In the genomic region with DNA sequence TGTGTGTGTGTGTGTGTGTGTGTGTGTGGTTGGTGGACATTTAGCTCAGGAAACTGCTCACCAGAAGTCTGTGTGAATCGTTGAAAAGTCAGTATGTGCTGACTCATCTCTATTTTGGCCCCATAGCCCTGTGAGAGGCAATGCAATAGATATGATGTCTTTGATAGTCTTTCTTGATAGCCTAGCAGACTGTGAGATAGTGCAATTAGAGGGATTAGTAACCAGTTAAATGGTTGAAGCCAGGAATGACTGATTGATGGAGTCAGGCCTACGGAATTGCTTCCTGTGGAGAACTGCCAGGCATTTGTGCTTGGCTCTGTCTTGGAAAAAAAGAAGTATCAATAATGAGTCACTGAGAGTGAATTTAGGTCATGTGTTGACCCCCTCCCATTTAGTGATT, we compare ENCODE assay signal across 16 mouse cellular contexts.
DNase-seq lines count a peak whose midpoint lies in the region; ATAC-seq lines count a peak whose summit lies in the region.
"Had no signal": no experiment of that assay in that cellular context is flagged by ENCODE, and none has a peak within 500 bp of the region (broad histone marks: within the 10 kb centered on the region; RNA-seq: fewer than 3 reads in every experiment).

No protein-coding gene starts in this region.

- no peaks in the 10 kb centered on the region for H3K4me1 ChIP-seq in heart, embryonic 12.5 days (replicated peaks)
- H3K4me1 ChIP-seq: forebrain, embryonic 15.5 days; hindbrain, embryonic 12.5 days; intestine, embryonic 15.5 days; neural tube, embryonic 13.5 days had no signal

- no peak for ATAC-seq in heart, embryonic 12.5 days (ENCODE audit: insufficient number of reproducible peaks, low FRiP score)
- ATAC-seq: forebrain, embryonic 15.5 days; intestine, embryonic 15.5 days had no signal

- H3K9me3 ChIP-seq in heart, embryonic 12.5 days (replicated peaks), result no peaks in the 10 kb centered on the region
- H3K9me3 ChIP-seq: forebrain, embryonic 15.5 days; hindbrain, embryonic 12.5 days; intestine, embryonic 15.5 days; neural tube, embryonic 13.5 days had no signal

- no peak overlapping the region for H3K4me2 ChIP-seq in heart, embryonic 12.5 days
- H3K4me2 ChIP-seq: forebrain, embryonic 15.5 days; hindbrain, embryonic 12.5 days; intestine, embryonic 15.5 days; neural tube, embryonic 13.5 days had no signal

- H3K27ac ChIP-seq in heart, embryonic 12.5 days (ENCODE audit: poor library complexity, severe bottlenecking), result no peak overlapping the region
- H3K27ac ChIP-seq: forebrain, embryonic 15.5 days; heart, adult 2 months; hindbrain, embryonic 12.5 days; intestine, embryonic 15.5 days; liver, embryonic 14.5 days; neural tube, embryonic 13.5 days had no signal

- H3K4me3 ChIP-seq in heart, embryonic 12.5 days, result no peak overlapping the region
- H3K4me3 ChIP-seq: forebrain, embryonic 15.5 days; heart, adult 2 months; hindbrain, embryonic 12.5 days; intestine, embryonic 15.5 days; neural tube, embryonic 13.5 days had no signal

- no peak overlapping the region for H3K9ac ChIP-seq in heart, embryonic 12.5 days
- H3K9ac ChIP-seq: forebrain, embryonic 15.5 days; hindbrain, embryonic 12.5 days; intestine, embryonic 15.5 days; liver, embryonic 14.5 days; neural tube, embryonic 13.5 days had no signal

- intact Hi-C loops in heart, postnatal 36 days (cut with DNase I), result no loop called here

- no peaks in the 10 kb centered on the region for H3K27me3 ChIP-seq in heart, embryonic 12.5 days (replicated peaks)
- H3K27me3 ChIP-seq: forebrain, embryonic 15.5 days; hindbrain, embryonic 12.5 days; intestine, embryonic 15.5 days; neural tube, embryonic 13.5 days had no signal

- 47% methylated on average over 2 of the region's 2 CpGs for WGBS in heart, embryonic 12.5 days

- H3K36me3 ChIP-seq in heart, embryonic 12.5 days, result no peaks in the 10 kb centered on the region
- H3K36me3 ChIP-seq: forebrain, embryonic 15.5 days; hindbrain, embryonic 12.5 days; intestine, embryonic 15.5 days; neural tube, embryonic 13.5 days had no signal

- DNase-seq in heart, adult 18-20 months, result peak; percentile 22 to 25
- peak; percentile 9 for DNase-seq in lung, postnatal 14 days
- no peak for DNase-seq in lung, postnatal 25 days (ENCODE audit: low spot score)
- peak; percentile 80 for DNase-seq in Muller cell, postnatal 12 days (ENCODE audit: inconsistent ontology term)
- DNase-seq in heart, postnatal 36 days, result peak; percentile 7 to 8
- DNase-seq in thymus, postnatal 0 days (ENCODE audit: low spot score), result no peak
- DNase-seq in spleen, postnatal 4 days (ENCODE audit: low spot score in 2 of 2), result no peak
- DNase-seq: cerebellum, adult 18-20 months; thymus, adult 18-20 months had no signal

Comparison
In these comparisons a context has a peak if more than half of its experiments do, and no peak if none do; other contexts are left out.
1. DNase-seq: peak in heart, adult 18-20 months (2 of 2), lung, postnatal 14 days (single experiment), Muller cell, postnatal 12 days (single experiment) and heart, postnatal 36 days (2 of 2); none in lung, postnatal 25 days (single experiment), thymus, postnatal 0 days (single experiment) and spleen, postnatal 4 days (0 of 2).